Mouse (Mus musculus): Measurements from ENCODE around the gene Syne2. TPM values are rescaled to one million over a fixed set of nuclear protein-coding genes. Genes with fewer than 3 reads are reported as not detected.

Gene Syne2
- total and polyA plus RNA-seq, 3 experiments: 21.7 to 33.6 (median 33.1) TPM

DNA sequence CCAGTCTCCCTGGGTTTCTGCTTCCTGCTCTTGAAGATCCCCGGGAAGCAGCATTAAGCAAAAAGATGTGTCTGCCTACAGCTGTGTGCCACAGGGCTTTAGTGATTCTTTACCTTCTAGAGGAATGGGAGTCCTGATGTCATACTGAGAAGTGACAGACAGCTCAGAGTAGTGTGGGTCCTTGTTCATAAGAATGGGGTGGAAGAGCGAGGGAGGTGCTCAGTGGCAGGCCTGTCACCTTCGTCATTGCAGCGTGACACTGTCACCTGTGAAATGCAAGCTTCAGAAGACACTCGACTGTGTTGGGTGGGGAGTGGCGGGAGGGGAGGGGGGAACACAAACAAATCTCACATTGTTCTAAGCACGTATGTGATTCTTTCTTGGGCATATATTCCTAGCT is 23.2 kb downstream of the Syne2 start:
- no peaks in the 10 kb centered on the region for H3K27me3 ChIP-seq (ENCODE audit: control insufficient read depth, insufficient read depth, low read length)
- H3K9ac ChIP-seq (ENCODE audit: low read depth, low read length): no peak overlapping the region
- H3K36me3 ChIP-seq (ENCODE audit: control insufficient read depth, insufficient read depth, low read length): no peaks in the 10 kb centered on the region
- no peak overlapping the region for H3K4me3 ChIP-seq
- no peak for DNase-seq
- no peaks in the 10 kb centered on the region; the same call in 1 of the 2 replicates for H3K79me2 ChIP-seq (replicated peaks; ENCODE audit: control insufficient read depth, insufficient read depth, low read length)
- intact Hi-C loops (cut with DNase I): no loop called here
- H3K27ac ChIP-seq: no peak overlapping the region
- WGBS: 82% methylated on average over 7 of the region's 7 CpGs
- H3K4me1 ChIP-seq (ENCODE audit: control insufficient read depth, insufficient read depth, low read length): peaks cover 7% of the 10 kb centered on the region
- TF ChIP-seq EP300 (IDR thresholded peaks at IDR 0.05; ENCODE audit: insufficient read depth, low read depth, low read length): no peak
- TF ChIP-seq CTCF (IDR thresholded peaks at IDR 0.05): no peak
- TF ChIP-seq POLR2A (IDR thresholded peaks at IDR 0.05; ENCODE audit: insufficient read depth, low read depth, low read length): no peak

DNA sequence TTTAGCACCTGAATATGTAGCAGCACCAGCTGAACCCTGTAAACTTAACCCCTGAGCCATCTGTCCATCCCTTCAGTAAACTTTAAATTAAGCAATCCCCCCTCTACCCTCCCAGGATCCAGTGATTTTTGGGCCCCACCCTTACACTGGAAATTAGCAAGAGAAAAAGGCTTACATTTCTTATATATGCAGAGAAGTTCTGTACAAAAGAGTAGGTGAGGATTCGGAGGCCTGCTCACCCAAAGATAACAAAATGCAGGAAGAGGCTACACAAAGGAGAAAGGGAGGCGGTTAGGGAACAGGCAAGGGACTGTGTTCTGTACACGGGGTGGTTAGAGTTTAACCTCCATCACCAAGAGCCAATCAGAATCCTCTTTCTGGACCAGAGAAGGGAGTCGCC is 26.4 kb downstream of the Syne2 start:
- Histone ChIP-seq H3K27ac (no peak overlapping the region), H3K79me2 (replicated peaks; ENCODE audit: control insufficient read depth, insufficient read depth, low read length) (no peaks in the 10 kb centered on the region; the same call in 1 of the 2 replicates), H3K4me3 (no peak overlapping the region), H3K36me3 (ENCODE audit: control insufficient read depth, insufficient read depth, low read length) (no peaks in the 10 kb centered on the region), H3K4me1 (ENCODE audit: control insufficient read depth, insufficient read depth, low read length) (peaks cover 6% of the 10 kb centered on the region), H3K9ac (ENCODE audit: low read depth, low read length) (no peak overlapping the region), H3K27me3 (ENCODE audit: control insufficient read depth, insufficient read depth, low read length) (no peaks in the 10 kb centered on the region)
- TF ChIP-seq POLR2A (IDR thresholded peaks at IDR 0.05; ENCODE audit: insufficient read depth, low read depth, low read length): no peak
- TF ChIP-seq CTCF (IDR thresholded peaks at IDR 0.05): no peak
- TF ChIP-seq EP300 (IDR thresholded peaks at IDR 0.05; ENCODE audit: insufficient read depth, low read depth, low read length): no peak
- intact Hi-C loops (cut with DNase I): no loop called here
- WGBS: 70% methylated on average over 4 of the region's 4 CpGs
- DNase-seq: no peak

DNA sequence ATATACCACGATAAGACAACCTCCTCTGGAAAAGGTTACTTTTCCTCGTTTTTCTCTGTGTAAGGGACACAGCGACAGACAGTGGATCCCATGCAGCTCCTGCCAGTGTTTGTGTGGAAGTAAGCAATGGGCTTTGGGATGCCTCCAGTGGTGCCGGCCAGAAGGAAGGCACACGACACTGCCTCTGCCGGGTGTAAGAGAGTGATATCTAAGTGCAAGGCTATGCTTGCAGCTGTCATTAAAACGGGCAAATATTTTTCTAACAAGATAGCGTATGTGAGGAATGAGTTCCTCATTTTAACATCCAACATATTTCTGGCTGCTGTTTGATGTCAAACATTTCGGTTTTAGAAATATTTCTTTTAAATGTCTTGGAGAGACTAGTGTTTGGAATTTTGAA is 27.1 kb downstream of the Syne2 start:
- no peaks in the 10 kb centered on the region; the same call in 1 of the 2 replicates for H3K79me2 ChIP-seq (replicated peaks; ENCODE audit: control insufficient read depth, insufficient read depth, low read length)
- TF ChIP-seq CTCF (IDR thresholded peaks at IDR 0.05) (no peak), EP300 (IDR thresholded peaks at IDR 0.05; ENCODE audit: insufficient read depth, low read depth, low read length) (no peak), POLR2A (IDR thresholded peaks at IDR 0.05; ENCODE audit: insufficient read depth, low read depth, low read length) (no peak)
- intact Hi-C loops (cut with DNase I): no loop called here
- no peak for DNase-seq
- no peak overlapping the region for H3K27ac ChIP-seq
- no peaks in the 10 kb centered on the region for H3K27me3 ChIP-seq (ENCODE audit: control insufficient read depth, insufficient read depth, low read length)
- H3K4me1 ChIP-seq (ENCODE audit: control insufficient read depth, insufficient read depth, low read length): peaks cover 5% of the 10 kb centered on the region
- WGBS: 45% methylated on average over 9 of the region's 9 CpGs
- no peak overlapping the region for H3K9ac ChIP-seq (ENCODE audit: low read depth, low read length)
- H3K36me3 ChIP-seq (ENCODE audit: control insufficient read depth, insufficient read depth, low read length): no peaks in the 10 kb centered on the region
- no peak overlapping the region for H3K4me3 ChIP-seq

DNA sequence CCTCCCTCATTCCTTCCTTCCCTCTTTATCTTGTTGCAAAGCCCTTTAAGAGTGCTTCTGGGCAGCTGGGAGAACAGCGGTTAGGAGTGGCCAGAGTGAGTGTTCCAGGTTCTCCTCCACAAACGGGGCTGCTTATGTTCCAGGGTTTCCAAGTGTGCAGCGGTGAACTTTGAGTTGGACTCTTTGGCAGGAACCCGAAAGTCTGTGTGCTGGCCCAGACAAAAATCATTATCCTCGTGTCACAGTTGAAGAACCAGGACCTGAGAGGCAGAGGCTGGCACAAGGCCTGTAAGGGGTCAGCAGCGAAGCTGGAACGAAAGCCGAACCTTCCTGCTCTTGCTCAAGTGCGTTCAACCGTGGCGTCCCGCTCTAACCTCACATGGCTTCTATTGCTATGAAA is 28.6 kb downstream of the Syne2 start:
- H3K27ac ChIP-seq: no peak overlapping the region
- TF ChIP-seq EP300 (IDR thresholded peaks at IDR 0.05; ENCODE audit: insufficient read depth, low read depth, low read length): no peak
- no peak for TF ChIP-seq CTCF (IDR thresholded peaks at IDR 0.05)
- TF ChIP-seq POLR2A (IDR thresholded peaks at IDR 0.05; ENCODE audit: insufficient read depth, low read depth, low read length): no peak
- H3K4me3 ChIP-seq: no peak overlapping the region
- H3K9ac ChIP-seq (ENCODE audit: low read depth, low read length): no peak overlapping the region
- peaks cover 3% of the 10 kb centered on the region for H3K4me1 ChIP-seq (ENCODE audit: control insufficient read depth, insufficient read depth, low read length)
- H3K36me3 ChIP-seq (ENCODE audit: control insufficient read depth, insufficient read depth, low read length): no peaks in the 10 kb centered on the region
- intact Hi-C loops (cut with DNase I): no loop called here
- no peaks in the 10 kb centered on the region for H3K79me2 ChIP-seq (replicated peaks; ENCODE audit: control insufficient read depth, insufficient read depth, low read length)
- no peak for DNase-seq
- WGBS: 74% methylated on average over 12 of the region's 12 CpGs
- H3K27me3 ChIP-seq (ENCODE audit: control insufficient read depth, insufficient read depth, low read length): no peaks in the 10 kb centered on the region

DNA sequence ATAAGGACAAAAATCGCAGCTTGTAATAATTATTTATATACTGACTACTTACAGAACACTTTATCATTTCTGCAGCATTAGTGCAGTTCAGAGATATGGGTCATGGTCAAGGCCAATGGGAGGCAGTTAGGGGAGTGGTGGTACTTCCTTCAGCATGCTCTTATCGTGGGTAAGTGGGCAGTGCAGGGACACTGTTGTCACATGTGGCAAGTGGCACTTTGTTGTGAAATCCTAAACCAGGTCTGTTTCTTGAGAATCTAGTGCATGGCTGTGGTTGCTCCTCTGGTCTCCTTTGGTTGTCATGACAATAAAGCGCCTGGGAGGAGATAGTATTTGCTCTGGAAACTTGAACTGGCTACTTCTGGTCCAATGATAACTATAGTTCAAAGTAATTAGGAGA is 32.3 kb downstream of the Syne2 start:
- Histone ChIP-seq H3K27me3 (ENCODE audit: control insufficient read depth, insufficient read depth, low read length) (no peaks in the 10 kb centered on the region), H3K4me1 (ENCODE audit: control insufficient read depth, insufficient read depth, low read length) (peaks cover 10% of the 10 kb centered on the region), H3K27ac (no peak overlapping the region), H3K9ac (ENCODE audit: low read depth, low read length) (no peak overlapping the region), H3K36me3 (ENCODE audit: control insufficient read depth, insufficient read depth, low read length) (peaks cover 6% of the 10 kb centered on the region; the same call in 1 of the 2 replicates), H3K79me2 (replicated peaks; ENCODE audit: control insufficient read depth, insufficient read depth, low read length) (no peaks in the 10 kb centered on the region), H3K4me3 (no peak overlapping the region)
- TF ChIP-seq POLR2A (IDR thresholded peaks at IDR 0.05; ENCODE audit: insufficient read depth, low read depth, low read length) (no peak), CTCF (IDR thresholded peaks at IDR 0.05) (no peak), EP300 (IDR thresholded peaks at IDR 0.05; ENCODE audit: insufficient read depth, low read depth, low read length) (no peak)
- no peak for DNase-seq
- intact Hi-C loops (cut with DNase I): loop anchor here (2.0 kb wide), 1 partner anchor 31 kb away; the partner anchor contains the start of gene Syne2
- 67% methylated on average over 3 of the region's 3 CpGs for WGBS

DNA sequence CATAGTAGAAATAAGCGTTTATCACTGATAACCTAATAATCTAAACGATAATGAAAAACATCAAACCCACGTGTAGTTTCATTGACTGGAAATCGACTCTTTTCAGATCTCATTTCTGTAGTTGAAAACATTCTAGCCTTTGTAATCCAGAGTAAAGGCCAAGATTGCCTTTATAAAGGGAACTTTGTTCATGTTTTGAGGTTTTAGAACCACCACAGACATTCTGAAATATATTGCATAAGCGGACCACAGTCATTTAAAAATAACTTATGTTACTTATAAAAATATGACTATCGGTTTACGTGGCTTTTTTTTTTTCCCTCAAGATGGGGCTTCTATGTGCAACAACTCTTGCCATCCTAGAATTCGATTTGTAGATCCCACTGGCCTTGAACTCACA is 33.5 kb downstream of the Syne2 start:
- no peaks in the 10 kb centered on the region for H3K27me3 ChIP-seq (ENCODE audit: control insufficient read depth, insufficient read depth, low read length)
- H3K36me3 ChIP-seq (ENCODE audit: control insufficient read depth, insufficient read depth, low read length): peaks cover 6% of the 10 kb centered on the region; the same call in 1 of the 2 replicates
- TF ChIP-seq EP300 (IDR thresholded peaks at IDR 0.05; ENCODE audit: insufficient read depth, low read depth, low read length) (no peak), POLR2A (IDR thresholded peaks at IDR 0.05; ENCODE audit: insufficient read depth, low read depth, low read length) (no peak), CTCF (IDR thresholded peaks at IDR 0.05) (no peak)
- H3K4me1 ChIP-seq (ENCODE audit: control insufficient read depth, insufficient read depth, low read length): peaks cover 12% of the 10 kb centered on the region
- DNase-seq: no peak
- intact Hi-C loops (cut with DNase I): loop anchor here (2.0 kb wide), 1 partner anchor 33 kb away; the partner anchor contains the start of gene Syne2
- H3K27ac ChIP-seq: no peak overlapping the region
- no peak overlapping the region for H3K4me3 ChIP-seq
- H3K79me2 ChIP-seq (replicated peaks; ENCODE audit: control insufficient read depth, insufficient read depth, low read length): no peaks in the 10 kb centered on the region
- no peak overlapping the region for H3K9ac ChIP-seq (ENCODE audit: low read depth, low read length)
- WGBS: 80% methylated on average over 8 of the region's 8 CpGs

Data from heart, adult 2 months (tissue).